Mouse (Mus musculus): ENCODE results near the gene Gm6657.

GRCm38 (mm10) chr12:78203646-78204045, 9.6 kb downstream of the Gm6657 start:
- no peak for TF ChIP-seq CTCF (IDR thresholded peaks at IDR 0.05; ENCODE audit: low read depth, low read length)
- no peak for TF ChIP-seq GATA1 (IDR thresholded peaks at IDR 0.05; ENCODE audit: borderline replicate concordance, low read length)
- no peak for TF ChIP-seq POLR2AphosphoS5 (IDR thresholded peaks at IDR 0.05; ENCODE audit: insufficient replicate concordance, low read depth, low read length)
